Mouse (Mus musculus) thymus, adult 2 months (tissue): ENCODE measurements around the gene Ppil2.

ENCODE experiments used
- CTCF ChIP-seq: fragments of 200-500 bp; IDR thresholded peaks from 2 replicates; pipeline ENCODE4 v1.5.1; 2012; ENCODE audit warnings: mild to moderate bottlenecking, control low read depth, low read length, moderate library complexity, borderline replicate concordance; ENCODE audit not compliant: control insufficient read depth, poor library complexity, insufficient read depth; ENCODE audit errors: extremely low read depth
- POLR2A ChIP-seq: fragments of 200-500 bp; IDR thresholded peaks from 2 replicates; pipeline ENCODE4 v1.6.1; 2012; ENCODE audit warnings: mild to moderate bottlenecking, low read length, control low read depth, moderate library complexity; ENCODE audit not compliant: control insufficient read depth, poor library complexity, insufficient read depth; ENCODE audit errors: extremely low read depth

DNA sequence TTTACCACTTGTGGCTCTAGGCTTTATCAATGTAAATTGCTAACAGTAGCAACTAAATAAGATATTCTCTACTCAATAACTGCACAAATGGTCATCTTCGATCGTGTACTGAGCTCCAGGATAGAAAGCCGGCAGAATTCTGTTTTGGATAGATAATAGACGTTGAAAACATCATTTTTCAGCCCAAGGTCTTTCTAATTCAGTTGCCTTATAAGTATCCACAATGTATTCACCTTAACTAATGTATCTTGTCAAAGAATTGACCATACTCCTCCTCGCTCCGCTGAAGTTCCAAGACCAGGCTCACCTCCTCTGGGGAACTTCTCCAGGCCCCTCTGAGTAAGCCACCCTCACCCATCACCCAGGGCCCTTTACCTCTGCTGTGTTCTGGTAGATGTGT, 40.3 kb downstream of the Ppil2 start:
- TF ChIP-seq POLR2A (no peak), CTCF (no peak)
